Mouse (Mus musculus) bone marrow, adult 2 months (tissue): ENCODE data around the gene Ube2q1. TPM values are rescaled to one million over a fixed set of nuclear protein-coding genes. Genes with fewer than 3 reads are reported as not detected.

ENCODE experiments used
- H3K27ac ChIP-seq: fragments of 200-500 bp; 2 replicates; pipeline ENCODE4 v1.5.1; 2012; ENCODE audit warnings: low read depth, mild to moderate bottlenecking, control low read depth, inconsistent platforms, low read length; ENCODE audit not compliant: control insufficient read depth, poor library complexity, insufficient read depth
- H3K4me1 ChIP-seq: fragments of 200-500 bp; 2 replicates; pipeline ENCODE4 v1.6.1; 2011; ENCODE audit warnings: low read length; ENCODE audit not compliant: control insufficient read depth, insufficient read depth
- H3K4me3 ChIP-seq: fragments of 200-500 bp; replicated peaks from 2 replicates; pipeline ENCODE3; 2011; ENCODE audit warnings: mild to moderate bottlenecking, low read depth, low read length, control low read depth; ENCODE audit not compliant: control insufficient read depth
- CTCF ChIP-seq: fragments of 200-500 bp; IDR thresholded peaks from 2 replicates; pipeline ENCODE4 v1.5.1; 2011; ENCODE audit warnings: low read length, control low read depth; ENCODE audit not compliant: control insufficient read depth, insufficient read depth
- POLR2A ChIP-seq: fragments of 200-500 bp; IDR thresholded peaks from 2 replicates; pipeline ENCODE4 v1.6.1; 2011; ENCODE audit warnings: low read depth, mild to moderate bottlenecking, control low read depth, low read length, borderline replicate concordance; ENCODE audit not compliant: control insufficient read depth
- WGBS: fragments of 180-500 bp; shearing (Covaris S2); methylation state at CpG from one replicate; pipeline ENCODE4 v1.1.7; 2018; 5-methylcytosine and 5-hydroxymethylcytosine counted together
- polyA plus RNA-seq: library from polyadenylated mRNA; stranded (reverse); fragments of >200 nt; gene quantifications from 2 replicates; pipeline ENCODE4 v1.2.4, GENCODE M21; 2011; ENCODE audit warnings: low replicate concordance; ENCODE audit not compliant: missing spikeins, insufficient read depth, insufficient read length

Gene Ube2q1
- 44.2 and 78.7 TPM in 2 replicates for polyA plus RNA-seq

- 1% methylated on average over 87 of the region's 90 CpGs for WGBS
- TF ChIP-seq POLR2A (peak; percentile 54; the same call in 1 of the 2 replicates), CTCF (no peak)
- Histone ChIP-seq H3K27ac (peak within 1 kb of the TSS; percentile 80), H3K4me1 (peaks cover 4% of the 10 kb centered on the region; the same call in 1 of the 2 replicates), H3K4me3 (peak within 1 kb of the TSS; percentile 84)
Observed at GRCm38 (mm10) chr3:89772968-89773709, at the start of gene Ube2q1. Gene Ube2q1, plus strand, starts transcription at chr3:89773616.

- WGBS: 0% methylated on average over 4 of the region's 4 CpGs
- H3K4me1 ChIP-seq: peaks cover 3% of the 10 kb centered on the region; the same call in 1 of the 2 replicates
- H3K4me3 ChIP-seq: no peak overlapping the region
- H3K27ac ChIP-seq: no peak overlapping the region
- TF ChIP-seq POLR2A (no peak), CTCF (peak; percentile 76)
Observed at GRCm38 (mm10) chr3:89727028-89727427, 46.4 kb upstream of the Ube2q1 start.

- peaks cover 4% of the 10 kb centered on the region; the same call in 1 of the 2 replicates for H3K4me1 ChIP-seq
- no peak for TF ChIP-seq CTCF
- no peak for TF ChIP-seq POLR2A
- no peak overlapping the region for H3K4me3 ChIP-seq
- no peak overlapping the region for H3K27ac ChIP-seq
- 85% methylated on average over 2 of the region's 2 CpGs for WGBS
Observed at GRCm38 (mm10) chr3:89728848-89729247, 44.6 kb upstream of the Ube2q1 start.

- peak; percentile 93 for TF ChIP-seq POLR2A
- TF ChIP-seq CTCF: no peak; the same call in 1 of the 2 replicates
- peak overlapping the region; percentile 90 for H3K4me3 ChIP-seq
- peak overlapping the region; percentile 86 for H3K27ac ChIP-seq
- peaks cover 4% of the 10 kb centered on the region; the same call in 1 of the 2 replicates for H3K4me1 ChIP-seq
- WGBS: under 1% methylated on average over 32 of the region's 32 CpGs
Observed at GRCm38 (mm10) chr3:89730350-89731331, 42.8 kb upstream of the Ube2q1 start.

GRCm38 (mm10) chr3:89732091-89732490, 41.3 kb upstream of the Ube2q1 start:
- TF ChIP-seq CTCF (no peak), POLR2A (no peak)
- H3K4me3 ChIP-seq: peak overlapping the region; percentile 46
- H3K27ac ChIP-seq: no peak overlapping the region
- 27% methylated on average over 4 of the region's 4 CpGs for WGBS
- peaks cover 4% of the 10 kb centered on the region; the same call in 1 of the 2 replicates for H3K4me1 ChIP-seq

- 86% methylated on average over 6 of the region's 6 CpGs for WGBS
- no peak for TF ChIP-seq POLR2A
- no peak for TF ChIP-seq CTCF
- Histone ChIP-seq H3K4me1 (no peaks in the 10 kb centered on the region), H3K4me3 (no peak overlapping the region), H3K27ac (no peak overlapping the region)
Observed at GRCm38 (mm10) chr3:89738509-89738908, 34.9 kb upstream of the Ube2q1 start.

GRCm38 (mm10) chr3:89752307-89752706, 21.1 kb upstream of the Ube2q1 start:
- H3K4me1 ChIP-seq: no peaks in the 10 kb centered on the region
- 11% methylated on average over 1 of the region's 1 CpGs for WGBS
- H3K4me3 ChIP-seq: no peak overlapping the region
- no peak overlapping the region for H3K27ac ChIP-seq
- TF ChIP-seq POLR2A: no peak

GRCm38 (mm10) chr3:89755283-89755682, 18.1 kb upstream of the Ube2q1 start:
- Histone ChIP-seq H3K27ac (no peak overlapping the region), H3K4me1 (no peaks in the 10 kb centered on the region), H3K4me3 (no peak overlapping the region)
- WGBS: 74% methylated on average over 6 of the region's 6 CpGs
- TF ChIP-seq POLR2A (no peak), CTCF (no peak)
